Mouse (Mus musculus): ENCODE results near the gene Zfp982. TPM values are rescaled to one million over a fixed set of nuclear protein-coding genes. Genes with fewer than 3 reads are reported as not detected.
"Not testable (repeated sequence)": the region's sequence is repeated elsewhere in the genome, so short reads cannot be mapped to it uniquely, and the experiment has no call there.

The Zfp982 gene
- total RNA-seq, 2 experiments from 2014 or later = 2.7 to 5.6 TPM

GRCm38 (mm10) chr4:147530366-147530765 is 38.1 kb downstream of the Zfp982 start:
- Histone ChIP-seq H3K4me3 (no peak overlapping the region), H3K27ac (no peak overlapping the region)
- no peak for TF ChIP-seq CTCF (IDR thresholded peaks at IDR 0.05)
- intact Hi-C loops (cut with DNase I) = no loop called here
- DNase-seq = no peak

- H3K27ac ChIP-seq; DNase-seq; intact Hi-C loops (cut with DNase I); H3K4me3 ChIP-seq: not testable (repeated sequence)
Measured at GRCm38 (mm10) chr4:147535916-147536315, 43.7 kb downstream of the Zfp982 start.

- no peak overlapping the region for H3K27ac ChIP-seq
- no peak for TF ChIP-seq CTCF (IDR thresholded peaks at IDR 0.05)
- no peak overlapping the region for H3K4me3 ChIP-seq
- intact Hi-C loops (cut with DNase I) = no loop called here
- DNase-seq = no peak
Measured at GRCm38 (mm10) chr4:147537702-147538101, 45.5 kb downstream of the Zfp982 start.

- intact Hi-C loops (cut with DNase I); DNase-seq: not testable (repeated sequence)
Measured at GRCm38 (mm10) chr4:147539918-147540317, 47.7 kb downstream of the Zfp982 start, which contains the start of gene Gm16503. Gene Gm16503, plus strand, starts transcription at chr4:147540218.

GRCm38 (mm10) chr4:147541105-147541504 is 48.9 kb downstream of the Zfp982 start:
- intact Hi-C loops (cut with DNase I) = no loop called here
- no peak for TF ChIP-seq CTCF (IDR thresholded peaks at IDR 0.05)
- no peak for DNase-seq
- H3K4me3 ChIP-seq = no peak overlapping the region
- no peak overlapping the region for H3K27ac ChIP-seq

More at GRCm38 (mm10) chr4:147539918-147540317, 47.7 kb downstream of the Zfp982 start, which contains the start of gene Gm16503:
- not testable (repeated sequence) for H3K27ac ChIP-seq, H3K4me3 ChIP-seq

- intact Hi-C loops (cut with DNase I); DNase-seq; H3K4me3 ChIP-seq: not testable (repeated sequence)
- H3K27ac ChIP-seq = 0 out of 2 replicates have a peak within 1 kb of the TSS, but pooled peaks have one; percentile 12
Measured at GRCm38 (mm10) chr4:147553071-147553470, 60.9 kb downstream of the Zfp982 start, which contains the start of gene Zfp985. Gene Zfp985, plus strand, starts transcription at chr4:147553277.

- H3K4me3 ChIP-seq; intact Hi-C loops (cut with DNase I); H3K27ac ChIP-seq; DNase-seq: not testable (repeated sequence)
Measured at GRCm38 (mm10) chr4:147554361-147554760, 62.1 kb downstream of the Zfp982 start.

- DNase-seq; H3K4me3 ChIP-seq; intact Hi-C loops (cut with DNase I); H3K27ac ChIP-seq: not testable (repeated sequence)
Measured at GRCm38 (mm10) chr4:147556921-147557320, 64.7 kb downstream of the Zfp982 start.

- H3K27ac ChIP-seq; intact Hi-C loops (cut with DNase I); H3K4me3 ChIP-seq; DNase-seq: not testable (repeated sequence)
Measured at GRCm38 (mm10) chr4:147558011-147558410, 65.8 kb downstream of the Zfp982 start.

GRCm38 (mm10) chr4:147559096-147559495 is 66.9 kb downstream of the Zfp982 start:
- intact Hi-C loops (cut with DNase I); DNase-seq; H3K27ac ChIP-seq; H3K4me3 ChIP-seq: not testable (repeated sequence)

Other genes with a start within 250 kb of the Zfp982 start
- gene Zfp988, start 186.7 kb upstream of the Zfp982 start, total RNA-seq (2021) = not detected
- not detected for gene Zfp978, start 131.1 kb upstream of the Zfp982 start, total RNA-seq (2021)
- gene Gm16503, start 47.8 kb downstream of the Zfp982 start, total RNA-seq (2021) = under 1 TPM; 0.13 to 0.14 TPM
- gene Zfp985, start 60.9 kb downstream of the Zfp982 start, total RNA-seq (2021) = not detected
- 1 to 10 TPM; 1.2 to 1.6 TPM for gene Zfp979, start 150.1 kb downstream of the Zfp982 start, total RNA-seq (2021)
- not detected for gene Zfp534, start 210.1 kb downstream of the Zfp982 start, total RNA-seq (2021)

Data from gastrocnemius, adult 2 months (tissue).